ENCODE assay signal across 7 mouse cellular contexts in genomic region chr19:54047386-54048050, GRCm38 (mm10). TPM values are rescaled to one million over a fixed set of nuclear protein-coding genes. Genes with fewer than 3 reads are reported as not detected.
DNase-seq lines count a peak whose midpoint lies in the region; ATAC-seq lines count a peak whose summit lies in the region.

No protein-coding gene starts in this region.

- H3K9me3 ChIP-seq in embryonic facial prominence, embryonic 14.5 days (ENCODE audit: control insufficient read depth, low read length), result no peaks in the 10 kb centered on the region
- no peaks in the 10 kb centered on the region for H3K9me3 ChIP-seq in limb, embryonic 10.5 days (replicated peaks)
- no peaks in the 10 kb centered on the region for H3K9me3 ChIP-seq in neural tube, embryonic 11.5 days (ENCODE audit: control insufficient read depth, low read length)

- no peaks in the 10 kb centered on the region for H3K36me3 ChIP-seq in embryonic facial prominence, embryonic 14.5 days (ENCODE audit: control insufficient read depth, insufficient read depth, low read length)
- no peaks in the 10 kb centered on the region for H3K36me3 ChIP-seq in limb, embryonic 10.5 days
- no peaks in the 10 kb centered on the region for H3K36me3 ChIP-seq in neural tube, embryonic 11.5 days (ENCODE audit: control insufficient read depth, insufficient read depth, low read length)

- H3K4me3 ChIP-seq in embryonic facial prominence, embryonic 14.5 days (ENCODE audit: low read depth, low read length), result peak overlapping the region; percentile 54
- H3K4me3 ChIP-seq in limb, embryonic 10.5 days, result peak overlapping the region; percentile 63
- peak overlapping the region; percentile 54 for H3K4me3 ChIP-seq in neural tube, embryonic 11.5 days (ENCODE audit: low read depth, low read length)

- peaks cover 62% of the 10 kb centered on the region for H3K27me3 ChIP-seq in embryonic facial prominence, embryonic 14.5 days (replicated peaks; ENCODE audit: control insufficient read depth, insufficient read depth, low read length)
- peaks cover 87% of the 10 kb centered on the region for H3K27me3 ChIP-seq in limb, embryonic 10.5 days (ENCODE audit: low read depth, poor library complexity, severe bottlenecking)
- peaks cover 34% of the 10 kb centered on the region for H3K27me3 ChIP-seq in neural tube, embryonic 11.5 days (ENCODE audit: control insufficient read depth, insufficient read depth, low read length)

- peak overlapping the region; percentile 99 for H3K4me2 ChIP-seq in embryonic facial prominence, embryonic 14.5 days (ENCODE audit: low read depth, low read length)
- peak overlapping the region; percentile 100 for H3K4me2 ChIP-seq in neural tube, embryonic 11.5 days (ENCODE audit: low read depth)

- H3K4me1 ChIP-seq in embryonic facial prominence, embryonic 14.5 days (ENCODE audit: control insufficient read depth, insufficient read depth, low read length), result peaks cover 27% of the 10 kb centered on the region
- peaks cover 38% of the 10 kb centered on the region for H3K4me1 ChIP-seq in limb, embryonic 10.5 days
- H3K4me1 ChIP-seq in neural tube, embryonic 11.5 days (ENCODE audit: control insufficient read depth, insufficient read depth, low read length), result peaks cover 12% of the 10 kb centered on the region

- DNase-seq in right cerebral cortex, postnatal 4 days, result peak; percentile 25
- no peak for DNase-seq in right cerebral cortex, postnatal 25 days
- no peak for DNase-seq in embryonic facial prominence, embryonic 14.5 days (ENCODE audit: low spot score)
- peak; percentile 48 for DNase-seq in limb, embryonic 10.5 days (ENCODE audit: low spot score)
- peak; percentile 41 for DNase-seq in neural tube, embryonic 11.5 days (ENCODE audit: low spot score)
- no peak for DNase-seq in frontal cortex, postnatal 25 days (ENCODE audit: low spot score in 2 of 2)
- no peak for DNase-seq in thymus, postnatal 14 days

- under 1% methylated on average over 27 of the region's 27 CpGs for WGBS in embryonic facial prominence, embryonic 14.5 days
- under 1% methylated on average over 27 of the region's 27 CpGs for WGBS in limb, embryonic 10.5 days
- 2% methylated on average over 27 of the region's 27 CpGs for WGBS in neural tube, embryonic 11.5 days

- peak overlapping the region; percentile 60 for H3K9ac ChIP-seq in embryonic facial prominence, embryonic 14.5 days (ENCODE audit: low read depth, low read length)
- peak overlapping the region; percentile 47 for H3K9ac ChIP-seq in neural tube, embryonic 11.5 days (ENCODE audit: low read length)

- no peak for ATAC-seq in embryonic facial prominence, embryonic 14.5 days (ENCODE audit: low read depth)
- ATAC-seq in neural tube, embryonic 11.5 days (ENCODE audit: insufficient read depth, low FRiP score, low TSS enrichment), result no peak

- no peak overlapping the region for H3K27ac ChIP-seq in embryonic facial prominence, embryonic 14.5 days (replicated peaks; ENCODE audit: low read depth, low read length)
- H3K27ac ChIP-seq in limb, embryonic 10.5 days, result no peak overlapping the region
- no peak overlapping the region for H3K27ac ChIP-seq in neural tube, embryonic 11.5 days (ENCODE audit: low read depth, low read length)

RNA-seq across cellular contexts. Expression of gene Adra2a, which starts 3.6 kb away (rescaled TPM):
- 2.1 and 2.3 TPM in 2 replicates for polyA plus RNA-seq in embryonic facial prominence, embryonic 14.5 days (2014; fragmentation: Nextera tagmentation; extraction: Ambion mirVana)
- polyA plus RNA-seq in limb, embryonic 10.5 days (2016; fragmentation: Nextera tagmentation; extraction: Ambion mirVana), result not detected in 2 replicates
- 1.3 and 1.5 TPM in 2 replicates for polyA plus RNA-seq in neural tube, embryonic 11.5 days (2014; fragmentation: Nextera tagmentation; extraction: Ambion mirVana)

Comparison
In these comparisons a context has a peak if more than half of its experiments do, and no peak if none do; other contexts are left out.
1. DNase-seq: peak in right cerebral cortex, postnatal 4 days (single experiment), limb, embryonic 10.5 days (single experiment) and neural tube, embryonic 11.5 days (single experiment); none in right cerebral cortex, postnatal 25 days (single experiment), embryonic facial prominence, embryonic 14.5 days (single experiment), frontal cortex, postnatal 25 days (0 of 2) and thymus, postnatal 14 days (single experiment).
2. Peak in every context shown above with its lines, with median percentiles within 50 percentile points of each other: H3K4me3 ChIP-seq.